Mouse (Mus musculus): Measurements from ENCODE around the gene Tcf20. TPM values are rescaled to one million over a fixed set of nuclear protein-coding genes. Genes with fewer than 3 reads are reported as not detected.

The Tcf20 gene
- polyA plus RNA-seq, 1 experiment = 7.5 TPM

GRCm38 (mm10) chr15:82963090-82963489, 24.6 kb downstream of the Tcf20 start:
- no peaks in the 10 kb centered on the region for H3K9me3 ChIP-seq
- H3K4me3 ChIP-seq (replicated peaks) = peak overlapping the region; percentile 84
- H3K36me3 ChIP-seq (replicated peaks; ENCODE audit: low read length) = no peaks in the 10 kb centered on the region
- peaks cover 82% of the 10 kb centered on the region for H3K27me3 ChIP-seq (replicated peaks)
- H3K4me1 ChIP-seq = peaks cover 61% of the 10 kb centered on the region
- TF ChIP-seq GATA1 (IDR thresholded peaks at IDR 0.05; ENCODE audit: borderline replicate concordance, low read length) (no peak), FLI1 (IDR thresholded peaks at IDR 0.05; ENCODE audit: low read length) (no peak)

- TF ChIP-seq GATA1 (IDR thresholded peaks at IDR 0.05; ENCODE audit: borderline replicate concordance, low read length) (no peak), FLI1 (IDR thresholded peaks at IDR 0.05; ENCODE audit: low read length) (no peak)
- no peaks in the 10 kb centered on the region for H3K9me3 ChIP-seq
- H3K4me1 ChIP-seq = peaks cover 61% of the 10 kb centered on the region
- peak overlapping the region; percentile 15 for H3K4me3 ChIP-seq (replicated peaks)
- no peaks in the 10 kb centered on the region for H3K36me3 ChIP-seq (replicated peaks; ENCODE audit: low read length)
- peaks cover 85% of the 10 kb centered on the region for H3K27me3 ChIP-seq (replicated peaks)
Observed at GRCm38 (mm10) chr15:82962536-82962935, 25.1 kb downstream of the Tcf20 start.

GRCm38 (mm10) chr15:82960786-82961561, 26.7 kb downstream of the Tcf20 start:
- H3K36me3 ChIP-seq (replicated peaks; ENCODE audit: low read length) = no peaks in the 10 kb centered on the region
- no peak for TF ChIP-seq FLI1 (IDR thresholded peaks at IDR 0.05; ENCODE audit: low read length)
- no peak for TF ChIP-seq GATA1 (IDR thresholded peaks at IDR 0.05; ENCODE audit: borderline replicate concordance, low read length)
- H3K4me1 ChIP-seq = peaks cover 71% of the 10 kb centered on the region
- no peak overlapping the region for H3K4me3 ChIP-seq (replicated peaks)
- peaks cover 92% of the 10 kb centered on the region for H3K27me3 ChIP-seq (replicated peaks)
- H3K9me3 ChIP-seq = no peaks in the 10 kb centered on the region

GRCm38 (mm10) chr15:82959151-82959550, 28.5 kb downstream of the Tcf20 start:
- Histone ChIP-seq H3K4me1 (peaks cover 73% of the 10 kb centered on the region), H3K9me3 (no peaks in the 10 kb centered on the region), H3K4me3 (replicated peaks) (no peak overlapping the region), H3K27me3 (replicated peaks) (peaks cover 94% of the 10 kb centered on the region), H3K36me3 (replicated peaks; ENCODE audit: low read length) (no peaks in the 10 kb centered on the region)
- TF ChIP-seq GATA1 (IDR thresholded peaks at IDR 0.05; ENCODE audit: borderline replicate concordance, low read length) (no peak), FLI1 (IDR thresholded peaks at IDR 0.05; ENCODE audit: low read length) (no peak)

- H3K27me3 ChIP-seq (replicated peaks) = peaks cover 100% of the 10 kb centered on the region
Observed at GRCm38 (mm10) chr15:82958253-82958701, 29.4 kb downstream of the Tcf20 start.

GRCm38 (mm10) chr15:82956721-82957120, 31.0 kb downstream of the Tcf20 start:
- TF ChIP-seq GATA1 (IDR thresholded peaks at IDR 0.05; ENCODE audit: borderline replicate concordance, low read length) (no peak), FLI1 (IDR thresholded peaks at IDR 0.05; ENCODE audit: low read length) (no peak)
- Histone ChIP-seq H3K27me3 (replicated peaks) (peaks cover 100% of the 10 kb centered on the region), H3K9me3 (no peaks in the 10 kb centered on the region)

More at GRCm38 (mm10) chr15:82958253-82958701, 29.4 kb downstream of the Tcf20 start:
- Histone ChIP-seq H3K4me1 (peaks cover 76% of the 10 kb centered on the region), H3K4me3 (replicated peaks) (peak overlapping the region; percentile 69), H3K36me3 (replicated peaks; ENCODE audit: low read length) (no peaks in the 10 kb centered on the region), H3K9me3 (no peaks in the 10 kb centered on the region)
- TF ChIP-seq GATA1 (IDR thresholded peaks at IDR 0.05; ENCODE audit: borderline replicate concordance, low read length) (no peak), FLI1 (IDR thresholded peaks at IDR 0.05; ENCODE audit: low read length) (no peak)

DNA sequence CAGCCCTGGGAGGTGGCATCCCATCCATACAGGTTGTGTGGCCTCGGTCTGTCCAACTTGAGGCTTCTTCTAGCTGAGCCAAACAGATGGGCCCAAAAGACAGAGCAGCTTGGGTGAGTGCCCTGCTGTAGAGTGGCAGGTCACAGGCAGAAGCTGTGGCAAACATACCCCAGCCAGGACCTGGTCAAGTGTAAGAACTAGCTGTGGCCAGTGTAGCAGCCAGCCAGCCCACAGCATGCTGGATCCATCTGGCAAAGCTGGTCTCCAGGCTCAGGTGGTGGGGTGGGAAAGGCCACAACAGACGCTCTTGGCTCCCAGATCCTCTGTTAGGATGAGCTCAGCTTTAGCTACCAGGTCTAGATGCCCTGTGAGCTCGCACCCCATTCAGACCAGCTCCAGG, 31.4 kb downstream of the Tcf20 start:
- peaks cover 100% of the 10 kb centered on the region for H3K27me3 ChIP-seq (replicated peaks)
- no peaks in the 10 kb centered on the region for H3K36me3 ChIP-seq (replicated peaks; ENCODE audit: low read length)
- TF ChIP-seq GATA1 (IDR thresholded peaks at IDR 0.05; ENCODE audit: borderline replicate concordance, low read length) (no peak), FLI1 (IDR thresholded peaks at IDR 0.05; ENCODE audit: low read length) (no peak)
- H3K9me3 ChIP-seq = no peaks in the 10 kb centered on the region
- peaks cover 75% of the 10 kb centered on the region for H3K4me1 ChIP-seq
- peak overlapping the region; percentile 1 for H3K4me3 ChIP-seq (replicated peaks)

More at GRCm38 (mm10) chr15:82956721-82957120, 31.0 kb downstream of the Tcf20 start:
- Histone ChIP-seq H3K4me3 (replicated peaks) (peak overlapping the region; percentile 1), H3K36me3 (replicated peaks; ENCODE audit: low read length) (no peaks in the 10 kb centered on the region), H3K4me1 (peaks cover 79% of the 10 kb centered on the region)

DNA sequence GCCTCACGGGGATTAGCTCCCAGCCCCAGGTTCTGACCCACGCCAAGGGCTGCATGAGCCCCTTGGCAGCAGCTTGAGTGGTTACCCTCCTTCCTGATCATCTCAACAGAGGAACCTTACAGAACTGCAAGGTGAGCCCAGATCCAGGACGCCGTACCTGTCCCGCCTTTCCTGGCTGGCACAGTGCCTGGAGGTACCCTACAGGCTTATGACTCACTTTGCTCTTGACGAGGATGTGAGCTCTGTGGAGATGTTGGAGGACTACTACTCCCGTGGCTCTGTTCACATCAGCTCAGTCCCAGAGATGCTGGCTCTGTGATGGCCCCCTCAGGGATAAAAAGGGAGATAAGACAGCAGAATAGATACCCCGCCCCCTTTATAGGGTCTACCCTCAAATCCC, 32.4 kb downstream of the Tcf20 start:
- Histone ChIP-seq H3K36me3 (replicated peaks; ENCODE audit: low read length) (no peaks in the 10 kb centered on the region), H3K4me1 (peaks cover 65% of the 10 kb centered on the region), H3K4me3 (replicated peaks) (no peak overlapping the region), H3K27me3 (replicated peaks) (peaks cover 100% of the 10 kb centered on the region), H3K9me3 (no peaks in the 10 kb centered on the region)
- TF ChIP-seq GATA1 (IDR thresholded peaks at IDR 0.05; ENCODE audit: borderline replicate concordance, low read length) = no peak
- no peak for TF ChIP-seq FLI1 (IDR thresholded peaks at IDR 0.05; ENCODE audit: low read length)

- no peak overlapping the region for H3K4me3 ChIP-seq (replicated peaks)
- no peaks in the 10 kb centered on the region for H3K36me3 ChIP-seq (replicated peaks; ENCODE audit: low read length)
- no peak for TF ChIP-seq FLI1 (IDR thresholded peaks at IDR 0.05; ENCODE audit: low read length)
- TF ChIP-seq GATA1 (IDR thresholded peaks at IDR 0.05; ENCODE audit: borderline replicate concordance, low read length) = no peak
- H3K27me3 ChIP-seq (replicated peaks) = peaks cover 100% of the 10 kb centered on the region
- H3K9me3 ChIP-seq = no peaks in the 10 kb centered on the region
- H3K4me1 ChIP-seq = peaks cover 57% of the 10 kb centered on the region
Observed at GRCm38 (mm10) chr15:82954034-82954433, 33.6 kb downstream of the Tcf20 start.

- peaks cover 100% of the 10 kb centered on the region for H3K27me3 ChIP-seq (replicated peaks)
- no peaks in the 10 kb centered on the region for H3K9me3 ChIP-seq
- no peak overlapping the region for H3K4me3 ChIP-seq (replicated peaks)
- TF ChIP-seq FLI1 (IDR thresholded peaks at IDR 0.05; ENCODE audit: low read length) (no peak), GATA1 (IDR thresholded peaks at IDR 0.05; ENCODE audit: borderline replicate concordance, low read length) (no peak)
- H3K36me3 ChIP-seq (replicated peaks; ENCODE audit: low read length) = no peaks in the 10 kb centered on the region
- H3K4me1 ChIP-seq = peaks cover 51% of the 10 kb centered on the region
Observed at GRCm38 (mm10) chr15:82953096-82953495, 34.6 kb downstream of the Tcf20 start.
